Mouse (Mus musculus): Measurements from ENCODE around the gene Psmd5.

GRCm38 (mm10) chr2:34874816-34875345 lies at the start of gene Psmd5:
- TF ChIP-seq POLR2A (IDR thresholded peaks at IDR 0.05; ENCODE audit: low read depth, low read length) (no peak), CTCF (IDR thresholded peaks at IDR 0.05; ENCODE audit: borderline replicate concordance, insufficient read depth, low read length) (no peak)
